Mouse (Mus musculus) kidney, adult 2 months (tissue): ENCODE results near the gene Rps28. TPM values are rescaled to one million over a fixed set of nuclear protein-coding genes. Genes with fewer than 3 reads are reported as not detected.

Source experiments
- DNase-seq: peaks from one replicate; pipeline ENCODE4 v3.0.0; 2021
- H3K27ac ChIP-seq: fragments of 200-500 bp; 2 replicates; pipeline ENCODE4 v1.5.1; 2012; ENCODE audit warnings: low read depth, low read length, control low read depth, inconsistent platforms; ENCODE audit not compliant: insufficient read depth
- H3K27me3 ChIP-seq: fragments of 200-500 bp; replicated peaks from 2 replicates; pipeline ENCODE4 v1.6.1; 2012; ENCODE audit warnings: mild to moderate bottlenecking, moderate library complexity, low read length, inconsistent platforms; ENCODE audit not compliant: control insufficient read depth, insufficient read depth
- H3K36me3 ChIP-seq: fragments of 200-500 bp; 2 replicates; pipeline ENCODE4 v1.6.1; 2012; ENCODE audit warnings: mild to moderate bottlenecking, moderate library complexity, low read length, inconsistent platforms; ENCODE audit not compliant: control insufficient read depth, insufficient read depth
- H3K4me1 ChIP-seq: fragments of 200-500 bp; 2 replicates; pipeline ENCODE4 v1.6.1; 2011; ENCODE audit warnings: low read length; ENCODE audit not compliant: control insufficient read depth, insufficient read depth
- H3K4me3 ChIP-seq: fragments of 200-500 bp; 2 replicates; pipeline ENCODE4 v1.5.1; 2011; ENCODE audit warnings: mild to moderate bottlenecking, low read depth, low read length, control low read depth; ENCODE audit not compliant: insufficient read depth
- CTCF ChIP-seq: fragments of 200-500 bp; conservative IDR thresholded peaks from 2 replicates; pipeline ENCODE4 v1.5.1; 2011; ENCODE audit warnings: low read depth, mild to moderate bottlenecking, control low read depth, low read length, moderate library complexity, mixed read lengths; ENCODE audit not compliant: insufficient read depth, insufficient read length
- POLR2A ChIP-seq: fragments of 200-500 bp; IDR thresholded peaks from one replicate; pipeline ENCODE4 v1.6.1; 2011; ENCODE audit warnings: low read depth, low read length, control low read depth
- WGBS: fragments of 180-500 bp; shearing (Covaris S2); methylation state at CpG from one replicate; pipeline ENCODE4 v1.1.7; 2018; 5-methylcytosine and 5-hydroxymethylcytosine counted together
- polyA plus RNA-seq: library from polyadenylated mRNA; depleted of rRNA; stranded (reverse); fragments of >200 nt; gene quantifications from 2 replicates; pipeline ENCODE4 v1.2.3, GENCODE M21; 2012

Rps28 gene
- polyA plus RNA-seq, 1 experiment: 1,023 TPM

DNA sequence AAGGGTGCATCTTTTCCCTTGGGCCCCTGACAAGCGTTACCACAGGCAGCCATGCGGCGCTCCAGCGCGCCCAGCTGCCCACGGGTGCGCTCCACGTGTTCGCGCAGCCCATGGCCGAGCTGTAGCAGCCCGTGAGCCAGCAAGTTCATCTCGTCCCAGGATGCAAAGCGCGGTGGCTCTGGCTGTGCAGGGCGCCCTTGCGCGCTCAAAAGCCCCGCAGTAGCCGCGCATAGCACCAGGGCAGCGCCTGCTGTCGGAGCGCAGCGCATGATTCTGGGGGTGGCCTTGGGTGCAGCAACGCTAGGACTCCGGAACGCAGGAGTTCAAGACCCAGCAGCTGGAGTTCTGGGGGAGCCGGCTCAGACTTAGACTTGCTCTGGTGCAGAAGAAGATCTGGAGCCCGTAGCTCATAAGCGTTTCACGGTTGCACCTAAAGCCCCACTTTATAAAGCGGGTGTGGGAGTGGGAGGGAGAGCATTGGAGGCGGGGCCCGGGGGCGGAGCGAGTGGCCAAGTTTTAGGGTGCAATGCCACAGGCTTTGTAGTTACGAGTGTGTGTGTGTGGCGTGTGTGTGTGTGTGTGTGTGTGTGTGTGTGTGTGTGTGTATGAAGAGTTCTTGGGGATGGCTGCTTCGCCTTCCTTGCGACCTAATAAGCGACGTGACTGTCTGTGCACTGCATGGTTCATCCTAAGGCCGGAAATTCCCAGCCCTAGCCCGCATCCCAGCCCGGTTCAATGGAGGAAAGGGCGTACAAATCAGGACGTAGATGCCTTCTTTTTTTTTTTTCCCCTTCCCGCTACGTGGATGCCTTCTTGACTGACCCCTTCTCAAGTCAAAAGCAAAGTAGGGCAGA, 43.0 kb downstream of the Rps28 start, which contains the start of gene Angptl4:
Angptl4 (minus strand) TSS at position 707 of the 854 bp plus-strand sequence.
- Histone ChIP-seq H3K4me3 (peak within 1 kb of the TSS; percentile 39), H3K27ac (peak within 1 kb of the TSS; percentile 69), H3K4me1 (peaks cover 28% of the 10 kb centered on the region), H3K27me3 (no peaks in the 10 kb centered on the region), H3K36me3 (peaks cover 5% of the 10 kb centered on the region; the same call in 1 of the 2 replicates)
- DNase-seq: peak; percentile 85
- 7% methylated on average over 50 of the region's 50 CpGs for WGBS
- TF ChIP-seq POLR2A (no peak), CTCF (no peak)

DNA sequence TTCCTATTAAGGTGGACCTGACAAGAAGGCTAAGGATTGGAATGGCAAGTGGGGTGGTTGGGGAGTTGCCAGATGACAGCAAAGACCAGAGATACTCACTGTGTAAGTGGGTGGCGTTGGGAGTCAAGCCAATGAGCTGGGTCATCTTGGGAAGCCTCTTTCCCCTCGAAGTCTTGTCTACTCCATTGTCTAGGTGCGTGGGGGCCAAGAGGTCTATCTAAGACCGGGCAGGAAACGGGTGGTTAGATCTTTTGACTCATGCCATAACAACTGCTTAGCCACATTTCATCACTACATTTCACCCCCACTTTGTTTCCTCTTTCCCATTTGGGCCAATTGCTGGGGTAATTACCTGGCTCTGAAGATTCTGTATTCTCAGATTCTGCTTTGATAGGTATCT, 43.9 kb downstream of the Rps28 start:
- Histone ChIP-seq H3K27ac (peak overlapping the region; percentile 69), H3K36me3 (peaks cover 5% of the 10 kb centered on the region; the same call in 1 of the 2 replicates), H3K4me1 (peaks cover 31% of the 10 kb centered on the region), H3K4me3 (peak overlapping the region; percentile 39), H3K27me3 (no peaks in the 10 kb centered on the region)
- no peak for TF ChIP-seq POLR2A
- TF ChIP-seq CTCF: no peak
- 53% methylated on average over 5 of the region's 5 CpGs for WGBS
- DNase-seq: no peak

DNA sequence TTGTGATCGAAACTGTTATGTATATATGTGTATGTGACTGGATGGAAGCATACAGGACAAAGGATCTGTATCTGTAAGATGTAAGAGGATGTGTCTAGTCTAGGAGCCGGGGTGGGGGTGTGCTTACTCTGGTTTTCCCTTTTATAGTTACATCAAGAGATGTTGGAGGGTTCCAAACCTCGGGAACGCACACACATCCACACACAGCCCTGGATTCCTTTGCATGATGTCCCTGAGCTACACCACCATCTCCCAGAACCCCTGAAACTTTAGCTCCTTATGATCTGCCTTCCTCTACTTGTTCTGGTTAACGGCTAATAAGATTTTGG, 44.4 kb downstream of the Rps28 start:
- 61% methylated on average over 5 of the region's 5 CpGs for WGBS
- H3K4me3 ChIP-seq: peak overlapping the region; percentile 39
- DNase-seq: no peak

DNA sequence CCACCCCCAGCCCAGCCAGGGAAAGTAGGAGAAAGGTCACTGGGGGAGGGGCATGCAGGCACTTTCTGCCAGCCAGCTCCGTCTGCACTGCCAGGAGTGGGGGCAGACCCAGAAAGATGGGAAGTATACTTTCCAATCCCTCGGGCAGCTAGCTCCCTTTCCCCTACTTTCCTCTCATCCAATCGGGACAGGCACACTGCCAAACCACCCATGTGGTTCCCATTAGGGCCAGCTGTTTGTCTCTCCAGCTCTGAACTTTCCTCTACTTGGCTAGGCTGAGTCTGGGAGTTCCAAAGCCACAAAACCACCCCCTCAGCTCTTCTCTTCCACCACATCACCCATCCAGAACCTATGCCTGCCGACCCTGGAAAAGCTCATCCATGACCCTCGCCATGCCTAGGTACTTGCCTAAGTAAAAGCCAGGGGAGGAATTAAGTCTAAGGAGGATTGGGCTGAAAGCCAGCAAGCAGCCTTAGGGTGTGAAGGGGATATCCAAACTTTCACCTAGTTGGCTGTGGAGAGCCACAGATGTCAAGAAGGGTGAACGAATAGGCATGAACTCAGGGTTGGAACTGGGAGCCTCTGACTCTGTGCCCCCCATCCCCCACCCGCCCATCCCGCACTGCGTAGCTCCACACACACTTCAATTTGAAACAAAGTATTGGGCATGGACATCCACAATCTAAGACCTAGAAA, 44.9 kb downstream of the Rps28 start:
- H3K27me3 ChIP-seq: no peaks in the 10 kb centered on the region
- TF ChIP-seq CTCF: no peak
- TF ChIP-seq POLR2A: peak; percentile 35
- H3K27ac ChIP-seq: peak overlapping the region; percentile 75
- peaks cover 38% of the 10 kb centered on the region for H3K4me1 ChIP-seq
- peak overlapping the region; percentile 28 for H3K4me3 ChIP-seq
- peaks cover 5% of the 10 kb centered on the region; the same call in 1 of the 2 replicates for H3K36me3 ChIP-seq
- peak; percentile 99 for DNase-seq
- WGBS: 13% methylated on average over 9 of the region's 9 CpGs

More for the DNA sequence above, 44.4 kb downstream of the Rps28 start:
- TF ChIP-seq POLR2A: no peak
- TF ChIP-seq CTCF: no peak
- Histone ChIP-seq H3K27me3 (no peaks in the 10 kb centered on the region), H3K27ac (peak overlapping the region; percentile 69), H3K36me3 (peaks cover 5% of the 10 kb centered on the region; the same call in 1 of the 2 replicates), H3K4me1 (peaks cover 36% of the 10 kb centered on the region)

DNA sequence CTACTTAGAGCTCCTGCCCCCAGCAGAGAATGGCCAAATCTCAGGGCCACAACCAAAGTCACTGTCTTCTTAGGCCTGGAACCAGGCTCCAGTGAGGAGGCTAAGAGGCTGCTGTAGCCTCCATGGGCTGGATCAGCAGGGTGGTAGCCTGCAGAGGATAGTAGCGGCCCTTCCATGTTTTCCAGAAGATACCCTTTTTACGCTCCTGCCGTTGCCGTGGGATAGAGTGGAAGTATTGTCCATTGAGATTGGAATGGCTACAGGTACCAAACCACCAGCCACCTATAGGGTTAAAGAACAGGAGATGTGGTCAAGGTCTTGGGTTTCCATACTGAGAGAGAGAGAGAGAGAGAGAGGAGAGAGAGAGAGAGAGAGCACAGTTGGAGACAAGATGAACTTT, 49.1 kb downstream of the Rps28 start:
- Histone ChIP-seq H3K4me1 (peaks cover 31% of the 10 kb centered on the region), H3K36me3 (peaks cover 5% of the 10 kb centered on the region; the same call in 1 of the 2 replicates), H3K4me3 (no peak overlapping the region), H3K27me3 (no peaks in the 10 kb centered on the region), H3K27ac (peak overlapping the region; percentile 85)
- 93% methylated on average over 4 of the region's 4 CpGs for WGBS
- DNase-seq: no peak
- TF ChIP-seq CTCF (no peak), POLR2A (no peak)

DNA sequence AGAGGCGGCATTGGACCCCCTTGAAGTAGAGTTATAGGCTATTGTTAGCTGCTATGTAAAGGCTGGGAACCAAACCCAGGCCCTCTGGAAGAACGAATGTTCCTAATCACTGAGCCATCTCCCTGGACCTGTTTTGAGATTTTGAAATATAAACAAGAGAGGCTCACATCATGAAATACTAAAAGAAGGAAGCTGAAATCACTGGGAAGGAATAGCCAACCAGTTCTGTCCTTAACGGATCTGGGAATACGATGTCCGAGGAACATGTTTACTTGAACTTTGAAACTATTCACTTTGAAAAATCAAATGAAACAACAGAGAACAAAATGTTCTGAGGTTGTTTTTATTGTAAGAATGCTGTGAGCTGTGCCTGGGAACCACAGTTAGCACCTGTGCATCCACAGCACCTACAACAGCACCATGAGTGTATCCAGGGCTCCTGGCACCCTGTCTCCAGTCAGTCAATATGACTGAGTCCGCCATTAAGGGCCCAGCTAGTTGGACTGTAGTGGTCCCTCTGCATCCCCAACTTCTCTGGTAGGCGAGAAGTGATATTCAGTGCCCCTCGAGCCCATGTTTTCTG, 49.7 kb downstream of the Rps28 start:
- Histone ChIP-seq H3K27me3 (no peaks in the 10 kb centered on the region), H3K4me3 (no peak overlapping the region), H3K4me1 (peaks cover 31% of the 10 kb centered on the region), H3K27ac (peak overlapping the region; percentile 85), H3K36me3 (peaks cover 5% of the 10 kb centered on the region; the same call in 1 of the 2 replicates)
- TF ChIP-seq CTCF (no peak), POLR2A (no peak)
- DNase-seq: peak; percentile 60
- 64% methylated on average over 8 of the region's 8 CpGs for WGBS
